Mouse (Mus musculus) cortical plate, adult 2 months (tissue): ENCODE measurements around the gene Ifit1bl2. TPM values are rescaled to one million over a fixed set of nuclear protein-coding genes. Genes with fewer than 3 reads are reported as not detected.
"Not testable (repeated sequence)": the region's sequence is repeated elsewhere in the genome, so short reads cannot be mapped to it uniquely, and the experiment has no call there.

Experiments used
- H3K27ac ChIP-seq: fragments of 200-500 bp; 2 replicates; pipeline ENCODE4 v1.5.1; 2012; ENCODE audit warnings: low read length, control low read depth, inconsistent platforms; ENCODE audit not compliant: insufficient read depth
- H3K4me1 ChIP-seq: fragments of 200-500 bp; 2 replicates; pipeline ENCODE4 v1.6.1; 2011; ENCODE audit warnings: low read length; ENCODE audit not compliant: control insufficient read depth, insufficient read depth
- H3K4me3 ChIP-seq: fragments of 200-500 bp; 2 replicates; pipeline ENCODE4 v1.5.1; 2011; ENCODE audit warnings: mild to moderate bottlenecking, low read length, control low read depth; ENCODE audit not compliant: insufficient read depth
- CTCF ChIP-seq: fragments of 200-500 bp; IDR thresholded peaks from 2 replicates; pipeline ENCODE4 v1.5.1; 2011; ENCODE audit warnings: mild to moderate bottlenecking, control low read depth, low read length; ENCODE audit not compliant: insufficient read depth; ENCODE audit errors: extremely low read depth
- POLR2A ChIP-seq: fragments of 200-500 bp; IDR thresholded peaks from 2 replicates; pipeline ENCODE4 v1.6.1; 2011; ENCODE audit warnings: mild to moderate bottlenecking, low read length, control low read depth; ENCODE audit not compliant: insufficient read depth; ENCODE audit errors: extremely low read depth
- polyA plus RNA-seq: library from polyadenylated mRNA; depleted of rRNA; stranded (reverse); fragments of >200 nt; gene quantifications from 2 replicates; pipeline ENCODE4 v1.2.3, GENCODE M21; 2012

The Ifit1bl2 gene
- polyA plus RNA-seq, 1 experiment: 0.54 TPM

GRCm38 (mm10) chr19:34593456-34593855 is 47.1 kb downstream of the Ifit1bl2 start:
- H3K27ac ChIP-seq: no peak overlapping the region
- H3K4me1 ChIP-seq: no peaks in the 10 kb centered on the region; the same call in 1 of the 2 replicates
- TF ChIP-seq CTCF: no peak
- no peak for TF ChIP-seq POLR2A
- H3K4me3 ChIP-seq: no peak overlapping the region

- Histone ChIP-seq H3K4me1 (peaks cover 1% of the 10 kb centered on the region; the same call in 1 of the 2 replicates), H3K27ac (no peak overlapping the region), H3K4me3 (no peak overlapping the region)
- TF ChIP-seq POLR2A (no peak), CTCF (no peak)
Observed at GRCm38 (mm10) chr19:34588959-34589358, 51.6 kb downstream of the Ifit1bl2 start.

- not testable (repeated sequence) for H3K4me3 ChIP-seq, H3K27ac ChIP-seq, H3K4me1 ChIP-seq
Observed at GRCm38 (mm10) chr19:34587898-34588692, 52.4 kb downstream of the Ifit1bl2 start.

- not testable (repeated sequence) for H3K27ac ChIP-seq, H3K4me3 ChIP-seq, H3K4me1 ChIP-seq
- 0 out of 2 replicates have a peak, but pooled peaks have one; percentile 3 for TF ChIP-seq CTCF
Observed at GRCm38 (mm10) chr19:34585740-34586458, 54.6 kb downstream of the Ifit1bl2 start.

- not testable (repeated sequence) for H3K4me3 ChIP-seq, H3K27ac ChIP-seq, H3K4me1 ChIP-seq
Observed at GRCm38 (mm10) chr19:34583126-34583766, 57.3 kb downstream of the Ifit1bl2 start, which contains the start of gene Ifit3. TSS of gene Ifit3 (plus strand) at chr19:34583531.

GRCm38 (mm10) chr19:34582696-34583095 is 57.8 kb downstream of the Ifit1bl2 start:
- not testable (repeated sequence) for H3K27ac ChIP-seq, H3K4me1 ChIP-seq, H3K4me3 ChIP-seq

- no peaks in the 10 kb centered on the region for H3K4me1 ChIP-seq
- no peak overlapping the region for H3K27ac ChIP-seq
- no peak for TF ChIP-seq POLR2A
- TF ChIP-seq CTCF: no peak
- no peak overlapping the region for H3K4me3 ChIP-seq
Observed at GRCm38 (mm10) chr19:34577121-34577520, 63.4 kb downstream of the Ifit1bl2 start.

- no peak overlapping the region for H3K4me3 ChIP-seq
- TF ChIP-seq POLR2A (no peak), CTCF (no peak)
- H3K4me1 ChIP-seq: no peaks in the 10 kb centered on the region; the same call in 1 of the 2 replicates
- H3K27ac ChIP-seq: no peak overlapping the region
Observed at GRCm38 (mm10) chr19:34573650-34574049, 66.9 kb downstream of the Ifit1bl2 start.

GRCm38 (mm10) chr19:34571080-34571479 is 69.5 kb downstream of the Ifit1bl2 start:
- no peak overlapping the region for H3K27ac ChIP-seq
- TF ChIP-seq POLR2A (no peak), CTCF (no peak)
- H3K4me3 ChIP-seq: no peak overlapping the region
- H3K4me1 ChIP-seq: no peaks in the 10 kb centered on the region; the same call in 1 of the 2 replicates
